Mouse (Mus musculus): ENCODE data around the gene Rhox4b. TPM values are rescaled to one million over a fixed set of nuclear protein-coding genes. Genes with fewer than 3 reads are reported as not detected.
"Not testable (repeated sequence)": the region's sequence is repeated elsewhere in the genome, so short reads cannot be mapped to it uniquely, and the experiment has no call there.

Gene Rhox4b
- not detected in 2 replicates for polyA plus RNA-seq (2014; fragmentation: Nextera tagmentation; extraction: Ambion mirVana)

- not testable (repeated sequence) for H3K4me1 ChIP-seq (ENCODE audit: control insufficient read depth, insufficient read depth, low read length); H3K4me3 ChIP-seq (ENCODE audit: low read length); H3K9me3 ChIP-seq (ENCODE audit: control insufficient read depth, low read length); H3K36me3 ChIP-seq (ENCODE audit: control insufficient read depth, insufficient read depth, low read length); H3K4me2 ChIP-seq (replicated peaks; ENCODE audit: low read depth, low read length); H3K9ac ChIP-seq (ENCODE audit: low read depth, low read length); H3K27me3 ChIP-seq (ENCODE audit: control insufficient read depth, insufficient read depth, low read length); H3K27ac ChIP-seq (ENCODE audit: low read depth, low read length); ATAC-seq (ENCODE audit: low FRiP score, low TSS enrichment)
- WGBS, result 93% methylated on average over 14 of the region's 15 CpGs
Measured at GRCm38 (mm10) chrX:37432194-37432593, at the start of gene Rhox4b. Rhox4b (plus strand) TSS chrX:37432494.

GRCm38 (mm10) chrX:37390548-37390947, 41.7 kb upstream of the Rhox4b start, which contains the start of gene Rhox4a2:
Rhox4a2 (plus strand) TSS chrX:37390848.
- H3K4me3 ChIP-seq (ENCODE audit: low read length); H3K9ac ChIP-seq (ENCODE audit: low read depth, low read length); H3K27me3 ChIP-seq (ENCODE audit: control insufficient read depth, insufficient read depth, low read length); ATAC-seq (ENCODE audit: low FRiP score, low TSS enrichment); H3K36me3 ChIP-seq (ENCODE audit: control insufficient read depth, insufficient read depth, low read length); H3K4me2 ChIP-seq (replicated peaks; ENCODE audit: low read depth, low read length); H3K4me1 ChIP-seq (ENCODE audit: control insufficient read depth, insufficient read depth, low read length); H3K27ac ChIP-seq (ENCODE audit: low read depth, low read length); H3K9me3 ChIP-seq (ENCODE audit: control insufficient read depth, low read length): not testable (repeated sequence)
- WGBS, result 93% methylated on average over 8 of the region's 16 CpGs

GRCm38 (mm10) chrX:37411767-37412166, 20.5 kb upstream of the Rhox4b start, which contains the start of gene Rhox2b:
Rhox2b (plus strand) TSS chrX:37412067.
- not testable (repeated sequence) for H3K4me3 ChIP-seq (ENCODE audit: low read length); H3K27me3 ChIP-seq (ENCODE audit: control insufficient read depth, insufficient read depth, low read length); H3K4me2 ChIP-seq (replicated peaks; ENCODE audit: low read depth, low read length); H3K9ac ChIP-seq (ENCODE audit: low read depth, low read length); H3K27ac ChIP-seq (ENCODE audit: low read depth, low read length); H3K9me3 ChIP-seq (ENCODE audit: control insufficient read depth, low read length); ATAC-seq (ENCODE audit: low FRiP score, low TSS enrichment); H3K4me1 ChIP-seq (ENCODE audit: control insufficient read depth, insufficient read depth, low read length); H3K36me3 ChIP-seq (ENCODE audit: control insufficient read depth, insufficient read depth, low read length)
- WGBS, result no CpG with 5 or more reads among the region's 9 CpGs

- not testable (repeated sequence) for H3K4me2 ChIP-seq (replicated peaks; ENCODE audit: low read depth, low read length); H3K4me3 ChIP-seq (ENCODE audit: low read length); H3K9me3 ChIP-seq (ENCODE audit: control insufficient read depth, low read length); H3K27me3 ChIP-seq (ENCODE audit: control insufficient read depth, insufficient read depth, low read length); ATAC-seq (ENCODE audit: low FRiP score, low TSS enrichment); H3K36me3 ChIP-seq (ENCODE audit: control insufficient read depth, insufficient read depth, low read length); H3K9ac ChIP-seq (ENCODE audit: low read depth, low read length); H3K27ac ChIP-seq (ENCODE audit: low read depth, low read length); H3K4me1 ChIP-seq (ENCODE audit: control insufficient read depth, insufficient read depth, low read length)
- 94% methylated on average over 7 of the region's 10 CpGs for WGBS
Measured at GRCm38 (mm10) chrX:37453380-37453779, 21.1 kb downstream of the Rhox4b start, which contains the start of gene Rhox2c. Rhox2c (plus strand) TSS chrX:37453680.

GRCm38 (mm10) chrX:37458285-37458684, 26.0 kb downstream of the Rhox4b start, which contains the start of gene Rhox3c:
Rhox3c (plus strand) TSS chrX:37458585.
- not testable (repeated sequence) for H3K4me2 ChIP-seq (replicated peaks; ENCODE audit: low read depth, low read length)

GRCm38 (mm10) chrX:37480037-37480436, 47.7 kb downstream of the Rhox4b start, which contains the start of gene Rhox4c:
Rhox4c (plus strand) TSS chrX:37480337.
- not testable (repeated sequence) for H3K36me3 ChIP-seq (ENCODE audit: control insufficient read depth, insufficient read depth, low read length); H3K27ac ChIP-seq (ENCODE audit: low read depth, low read length); H3K4me2 ChIP-seq (replicated peaks; ENCODE audit: low read depth, low read length); H3K27me3 ChIP-seq (ENCODE audit: control insufficient read depth, insufficient read depth, low read length); ATAC-seq (ENCODE audit: low FRiP score, low TSS enrichment); H3K9me3 ChIP-seq (ENCODE audit: control insufficient read depth, low read length); H3K4me3 ChIP-seq (ENCODE audit: low read length); H3K9ac ChIP-seq (ENCODE audit: low read depth, low read length); H3K4me1 ChIP-seq (ENCODE audit: control insufficient read depth, insufficient read depth, low read length)
- 91% methylated on average over 14 of the region's 14 CpGs for WGBS

More at GRCm38 (mm10) chrX:37458285-37458684, 26.0 kb downstream of the Rhox4b start, which contains the start of gene Rhox3c:
- WGBS, result 88% methylated on average over 3 of the region's 4 CpGs
- H3K9me3 ChIP-seq (ENCODE audit: control insufficient read depth, low read length); ATAC-seq (ENCODE audit: low FRiP score, low TSS enrichment); H3K4me1 ChIP-seq (ENCODE audit: control insufficient read depth, insufficient read depth, low read length); H3K9ac ChIP-seq (ENCODE audit: low read depth, low read length); H3K4me3 ChIP-seq (ENCODE audit: low read length); H3K27ac ChIP-seq (ENCODE audit: low read depth, low read length); H3K36me3 ChIP-seq (ENCODE audit: control insufficient read depth, insufficient read depth, low read length); H3K27me3 ChIP-seq (ENCODE audit: control insufficient read depth, insufficient read depth, low read length): not testable (repeated sequence)

Other genes with a start within 250 kb of the Rhox4b start
- gene Ndufa1, start 241.3 kb upstream of the Rhox4b start, polyA plus RNA-seq (2014; fragmentation: Nextera tagmentation; extraction: Ambion mirVana), result 410 and 565 TPM in 2 replicates
- gene Rnf113a1, start 241.2 kb upstream of the Rhox4b start, polyA plus RNA-seq (2014; fragmentation: Nextera tagmentation; extraction: Ambion mirVana), result 8.5 and 11.3 TPM in 2 replicates
- gene Gm9, start 221.5 kb upstream of the Rhox4b start, polyA plus RNA-seq (2014; fragmentation: Nextera tagmentation; extraction: Ambion mirVana), result not detected in 2 replicates
- not detected in 2 replicates for gene Rhox1, start 210.2 kb upstream of the Rhox4b start, polyA plus RNA-seq (2014; fragmentation: Nextera tagmentation; extraction: Ambion mirVana)
- not detected in 2 replicates for gene Rhox2a, start 187.5 kb upstream of the Rhox4b start, polyA plus RNA-seq (2014; fragmentation: Nextera tagmentation; extraction: Ambion mirVana)
- not detected in 2 replicates for gene Rhox3a, start 182.6 kb upstream of the Rhox4b start, polyA plus RNA-seq (2014; fragmentation: Nextera tagmentation; extraction: Ambion mirVana)
- not detected in 2 replicates for gene Rhox4a, start 167.2 kb upstream of the Rhox4b start, polyA plus RNA-seq (2014; fragmentation: Nextera tagmentation; extraction: Ambion mirVana)
- not detected in 2 replicates for gene Rhox3a2, start 52.5 kb upstream of the Rhox4b start, polyA plus RNA-seq (2014; fragmentation: Nextera tagmentation; extraction: Ambion mirVana)
- not detected in 2 replicates for gene Rhox4a2, start 41.6 kb upstream of the Rhox4b start, polyA plus RNA-seq (2014; fragmentation: Nextera tagmentation; extraction: Ambion mirVana)
- gene Rhox2b, start 20.4 kb upstream of the Rhox4b start, polyA plus RNA-seq (2014; fragmentation: Nextera tagmentation; extraction: Ambion mirVana), result not detected in 2 replicates
- gene Rhox2c, start 21.2 kb downstream of the Rhox4b start, polyA plus RNA-seq (2014; fragmentation: Nextera tagmentation; extraction: Ambion mirVana), result not detected in 2 replicates
- gene Rhox3c, start 26.1 kb downstream of the Rhox4b start, polyA plus RNA-seq (2014; fragmentation: Nextera tagmentation; extraction: Ambion mirVana), result not detected in 2 replicates
- gene Rhox4c, start 47.8 kb downstream of the Rhox4b start, polyA plus RNA-seq (2014; fragmentation: Nextera tagmentation; extraction: Ambion mirVana), result not detected in 2 replicates
- gene Rhox2d, start 60.9 kb downstream of the Rhox4b start, polyA plus RNA-seq (2014; fragmentation: Nextera tagmentation; extraction: Ambion mirVana), result not detected in 2 replicates
- gene Rhox4d, start 81.9 kb downstream of the Rhox4b start, polyA plus RNA-seq (2014; fragmentation: Nextera tagmentation; extraction: Ambion mirVana), result not detected in 2 replicates
- gene Rhox2e, start 98.0 kb downstream of the Rhox4b start, polyA plus RNA-seq (2014; fragmentation: Nextera tagmentation; extraction: Ambion mirVana), result not detected in 2 replicates
- not detected in 2 replicates for gene Rhox3e, start 109.5 kb downstream of the Rhox4b start, polyA plus RNA-seq (2014; fragmentation: Nextera tagmentation; extraction: Ambion mirVana)
- not detected in 2 replicates for gene Rhox4e, start 124.9 kb downstream of the Rhox4b start, polyA plus RNA-seq (2014; fragmentation: Nextera tagmentation; extraction: Ambion mirVana)
- gene Rhox2f, start 138.9 kb downstream of the Rhox4b start, polyA plus RNA-seq (2014; fragmentation: Nextera tagmentation; extraction: Ambion mirVana), result not detected in 2 replicates
- gene Rhox3f, start 148.5 kb downstream of the Rhox4b start, polyA plus RNA-seq (2014; fragmentation: Nextera tagmentation; extraction: Ambion mirVana), result not detected in 2 replicates
- gene Rhox4f, start 175.2 kb downstream of the Rhox4b start, polyA plus RNA-seq (2014; fragmentation: Nextera tagmentation; extraction: Ambion mirVana), result not detected in 2 replicates
- not detected in 2 replicates for gene Rhox3g, start 196.1 kb downstream of the Rhox4b start, polyA plus RNA-seq (2014; fragmentation: Nextera tagmentation; extraction: Ambion mirVana)
- not detected in 2 replicates for gene Rhox2g, start 211.0 kb downstream of the Rhox4b start, polyA plus RNA-seq (2014; fragmentation: Nextera tagmentation; extraction: Ambion mirVana)
- gene Rhox4g, start 218.8 kb downstream of the Rhox4b start, polyA plus RNA-seq (2014; fragmentation: Nextera tagmentation; extraction: Ambion mirVana), result not detected in 2 replicates
- not detected in 2 replicates for gene Rhox3h, start 236.3 kb downstream of the Rhox4b start, polyA plus RNA-seq (2014; fragmentation: Nextera tagmentation; extraction: Ambion mirVana)
- gene Rhox2h, start 240.8 kb downstream of the Rhox4b start, polyA plus RNA-seq (2014; fragmentation: Nextera tagmentation; extraction: Ambion mirVana), result not detected in 2 replicates